ENCODE assay signal across 18 mouse cellular contexts in genomic region chr4:103839541-103839940, GRCm38 (mm10).
DNase-seq lines count a peak whose midpoint lies in the region; TF ChIP-seq lines count a peak whose summit lies in the region.
"Had no signal": no experiment of that assay in that cellular context is flagged by ENCODE, and none has a peak within 500 bp of the region (broad histone marks: within the 10 kb centered on the region; RNA-seq: fewer than 3 reads in every experiment).

No protein-coding gene starts in this region.

- no peak overlapping the region for H3K4me3 ChIP-seq in cerebellum, adult 2 months (replicated peaks; ENCODE audit: insufficient read depth, low read depth, low read length)
- H3K4me3 ChIP-seq in kidney, adult 2 months (ENCODE audit: insufficient read depth, low read depth, low read length): no peak overlapping the region
- H3K4me3 ChIP-seq in layer of hippocampus, adult 2 months: no peak overlapping the region
- H3K4me3 ChIP-seq in embryonic facial prominence, embryonic 10.5 days: no peak overlapping the region
- H3K4me3 ChIP-seq: heart, adult 2 months; heart, embryonic 15.5 days; hindbrain, embryonic 13.5 days; intestine, embryonic 15.5 days had no signal

- no peaks in the 10 kb centered on the region for H3K9me3 ChIP-seq in embryonic facial prominence, embryonic 10.5 days
- H3K9me3 ChIP-seq: heart, embryonic 15.5 days; hindbrain, embryonic 13.5 days; intestine, embryonic 15.5 days had no signal

- no peak overlapping the region for H3K27ac ChIP-seq in cerebellum, adult 2 months (ENCODE audit: insufficient read depth, low read length)
- H3K27ac ChIP-seq in kidney, adult 2 months (ENCODE audit: insufficient read depth, low read depth, low read length): no peak overlapping the region
- no peak overlapping the region for H3K27ac ChIP-seq in layer of hippocampus, adult 2 months
- no peak overlapping the region for H3K27ac ChIP-seq in embryonic facial prominence, embryonic 10.5 days (replicated peaks)
- H3K27ac ChIP-seq: heart, adult 2 months; heart, embryonic 15.5 days; hindbrain, embryonic 13.5 days; intestine, embryonic 15.5 days had no signal

- no peak for TF ChIP-seq CTCF in cerebellum, adult 2 months (IDR thresholded peaks at IDR 0.05; ENCODE audit: borderline replicate concordance, insufficient read depth, low read depth, low read length)
- no peak for TF ChIP-seq CTCF in kidney, adult 2 months (conservative IDR thresholded peaks at IDR 0.05; ENCODE audit: insufficient read depth, insufficient read length, low read depth, low read length)
- TF ChIP-seq CTCF in layer of hippocampus, adult 2 months (conservative IDR thresholded peaks at IDR 0.05): no peak

- no peaks in the 10 kb centered on the region; the same call in 1 of the 2 replicates for H3K27me3 ChIP-seq in cerebellum, adult 2 months (ENCODE audit: control insufficient read depth, insufficient read depth, low read length)
- H3K27me3 ChIP-seq in kidney, adult 2 months (replicated peaks; ENCODE audit: control insufficient read depth, insufficient read depth, low read length): no peaks in the 10 kb centered on the region
- H3K27me3 ChIP-seq in embryonic facial prominence, embryonic 10.5 days (replicated peaks; ENCODE audit: low read depth, poor library complexity, severe bottlenecking): no peaks in the 10 kb centered on the region
- H3K27me3 ChIP-seq: heart, embryonic 15.5 days; hindbrain, embryonic 13.5 days; intestine, embryonic 15.5 days had no signal

- no peak for TF ChIP-seq POLR2A in cerebellum, adult 2 months (IDR thresholded peaks at IDR 0.05; ENCODE audit: borderline replicate concordance, insufficient read depth, low read length)
- TF ChIP-seq POLR2A in kidney, adult 2 months (IDR thresholded peaks at IDR 0.05; ENCODE audit: low read depth, low read length): no peak

- no peaks in the 10 kb centered on the region for H3K4me1 ChIP-seq in cerebellum, adult 2 months (ENCODE audit: control insufficient read depth, insufficient read depth, low read length)
- H3K4me1 ChIP-seq in kidney, adult 2 months (ENCODE audit: control insufficient read depth, insufficient read depth, low read length): no peaks in the 10 kb centered on the region
- peaks cover 6% of the 10 kb centered on the region for H3K4me1 ChIP-seq in embryonic facial prominence, embryonic 10.5 days
- H3K4me1 ChIP-seq: heart, embryonic 15.5 days; intestine, embryonic 15.5 days had no signal

- DNase-seq in cerebellum, postnatal 10 days: peak; percentile 45 to 50
- no peak for DNase-seq in cerebellum, adult 2 months
- DNase-seq in kidney, adult 2 months: peak; percentile 25
- DNase-seq in kidney, postnatal 10 days: no peak
- peak; percentile 24 for DNase-seq in adrenal gland, adult 2 months
- DNase-seq in adrenal gland, postnatal 14 days: peak; percentile 27
- DNase-seq in layer of hippocampus, adult 2 months (ENCODE audit: low spot score in 2 of 2): no peak
- no peak for DNase-seq in embryonic facial prominence, embryonic 10.5 days (ENCODE audit: low spot score)
- DNase-seq: cerebellum, adult 8-10 months; cerebellum, postnatal 36 days; forebrain, postnatal 0 days; gastrocnemius, postnatal 14 days; heart, adult 2 months; heart, postnatal 14 days; kidney, adult 18-20 months had no signal

- H3K36me3 ChIP-seq in kidney, adult 2 months (ENCODE audit: control insufficient read depth, insufficient read depth, low read length): no peaks in the 10 kb centered on the region
- H3K36me3 ChIP-seq in embryonic facial prominence, embryonic 10.5 days (replicated peaks): no peaks in the 10 kb centered on the region
- H3K36me3 ChIP-seq: heart, embryonic 15.5 days; hindbrain, embryonic 13.5 days; intestine, embryonic 15.5 days had no signal

- 78% methylated on average over 2 of the region's 2 CpGs for WGBS in cerebellum, adult 2 months
- WGBS in kidney, adult 2 months: 66% methylated on average over 2 of the region's 2 CpGs
- 88% methylated on average over 2 of the region's 2 CpGs for WGBS in embryonic facial prominence, embryonic 10.5 days

Comparison
In these comparisons a context has a peak if more than half of its experiments do, and no peak if none do; other contexts are left out.
1. DNase-seq: peak in cerebellum, postnatal 10 days (2 of 2), kidney, adult 2 months (single experiment), adrenal gland, adult 2 months (single experiment) and adrenal gland, postnatal 14 days (single experiment); none in cerebellum, adult 2 months (0 of 2), kidney, postnatal 10 days (single experiment), layer of hippocampus, adult 2 months (0 of 2) and embryonic facial prominence, embryonic 10.5 days (single experiment).